Mouse (Mus musculus): ENCODE results near the gene Antxr1. TPM values are rescaled to one million over a fixed set of nuclear protein-coding genes. Genes with fewer than 3 reads are reported as not detected.

The Antxr1 gene
- polyA plus RNA-seq, 1 experiment from 2014 or later, result 3.6 TPM

- H3K4me1 ChIP-seq (replicated peaks), result peaks cover 5% of the 10 kb centered on the region; the same call in 1 of the 2 replicates
- no peak overlapping the region for H3K4me2 ChIP-seq
- no peaks in the 10 kb centered on the region for H3K9me3 ChIP-seq (replicated peaks)
- H3K36me3 ChIP-seq, result no peaks in the 10 kb centered on the region
- no peak overlapping the region for H3K4me3 ChIP-seq
- no peak overlapping the region for H3K27ac ChIP-seq (ENCODE audit: poor library complexity, severe bottlenecking)
- no peak overlapping the region for H3K9ac ChIP-seq
- no peak for ATAC-seq (ENCODE audit: insufficient number of reproducible peaks, low FRiP score)
- WGBS, result 77% methylated on average over 9 of the region's 9 CpGs
- H3K27me3 ChIP-seq (replicated peaks), result no peaks in the 10 kb centered on the region
These were observed 87.3 kb downstream of the Antxr1 start for GRCm38 (mm10) chr6:87248226-87248834.

- 74% methylated on average over 9 of the region's 9 CpGs for WGBS
- Histone ChIP-seq H3K4me3 (no peak overlapping the region), H3K9ac (no peak overlapping the region), H3K4me2 (no peak overlapping the region), H3K36me3 (peaks cover 11% of the 10 kb centered on the region), H3K27me3 (replicated peaks) (no peaks in the 10 kb centered on the region), H3K4me1 (replicated peaks) (peaks cover 16% of the 10 kb centered on the region), H3K9me3 (replicated peaks) (no peaks in the 10 kb centered on the region), H3K27ac (ENCODE audit: poor library complexity, severe bottlenecking) (no peak overlapping the region)
- no peak for ATAC-seq (ENCODE audit: insufficient number of reproducible peaks, low FRiP score)
These were observed 91.2 kb downstream of the Antxr1 start for GRCm38 (mm10) chr6:87244117-87245100.

- Histone ChIP-seq H3K4me2 (no peak overlapping the region), H3K9ac (no peak overlapping the region), H3K9me3 (replicated peaks) (no peaks in the 10 kb centered on the region), H3K4me1 (replicated peaks) (peaks cover 9% of the 10 kb centered on the region), H3K36me3 (peaks cover 13% of the 10 kb centered on the region), H3K27me3 (replicated peaks) (no peaks in the 10 kb centered on the region), H3K27ac (ENCODE audit: poor library complexity, severe bottlenecking) (no peak overlapping the region), H3K4me3 (no peak overlapping the region)
- 60% methylated on average over 4 of the region's 4 CpGs for WGBS
- no peak for ATAC-seq (ENCODE audit: insufficient number of reproducible peaks, low FRiP score)
These were observed 98.4 kb downstream of the Antxr1 start for GRCm38 (mm10) chr6:87237260-87237659.

- 52% methylated on average over 8 of the region's 8 CpGs for WGBS
- H3K9ac ChIP-seq, result no peak overlapping the region
These were observed 99.6 kb downstream of the Antxr1 start for GRCm38 (mm10) chr6:87236061-87236460.

GRCm38 (mm10) chr6:87233111-87233510, 102.5 kb downstream of the Antxr1 start:
- H3K36me3 ChIP-seq, result peaks cover 11% of the 10 kb centered on the region; the same call in 1 of the 2 replicates
- WGBS, result 80% methylated on average over 4 of the region's 4 CpGs
- ATAC-seq (ENCODE audit: insufficient number of reproducible peaks, low FRiP score), result no peak

More at GRCm38 (mm10) chr6:87236061-87236460, 99.6 kb downstream of the Antxr1 start:
- H3K4me2 ChIP-seq, result no peak overlapping the region
- H3K9me3 ChIP-seq (replicated peaks), result no peaks in the 10 kb centered on the region
- no peaks in the 10 kb centered on the region for H3K27me3 ChIP-seq (replicated peaks)
- H3K27ac ChIP-seq (ENCODE audit: poor library complexity, severe bottlenecking), result no peak overlapping the region
- no peak for ATAC-seq (ENCODE audit: insufficient number of reproducible peaks, low FRiP score)
- no peak overlapping the region for H3K4me3 ChIP-seq
- peaks cover 14% of the 10 kb centered on the region for H3K36me3 ChIP-seq
- H3K4me1 ChIP-seq (replicated peaks), result no peaks in the 10 kb centered on the region

GRCm38 (mm10) chr6:87230041-87230440, 105.6 kb downstream of the Antxr1 start:
- Histone ChIP-seq H3K4me2 (no peak overlapping the region), H3K27ac (ENCODE audit: poor library complexity, severe bottlenecking) (no peak overlapping the region), H3K9ac (no peak overlapping the region), H3K9me3 (replicated peaks) (no peaks in the 10 kb centered on the region), H3K4me1 (replicated peaks) (peaks cover 15% of the 10 kb centered on the region), H3K4me3 (no peak overlapping the region), H3K36me3 (peaks cover 11% of the 10 kb centered on the region; the same call in 1 of the 2 replicates), H3K27me3 (replicated peaks) (no peaks in the 10 kb centered on the region)
- 89% methylated on average over 2 of the region's 2 CpGs for WGBS
- no peak for ATAC-seq (ENCODE audit: insufficient number of reproducible peaks, low FRiP score)

More at GRCm38 (mm10) chr6:87233111-87233510, 102.5 kb downstream of the Antxr1 start:
- no peaks in the 10 kb centered on the region for H3K4me1 ChIP-seq (replicated peaks)
- H3K9ac ChIP-seq, result no peak overlapping the region
- no peak overlapping the region for H3K4me2 ChIP-seq
- no peak overlapping the region for H3K27ac ChIP-seq (ENCODE audit: poor library complexity, severe bottlenecking)
- no peaks in the 10 kb centered on the region for H3K27me3 ChIP-seq (replicated peaks)
- H3K4me3 ChIP-seq, result no peak overlapping the region
- H3K9me3 ChIP-seq (replicated peaks), result no peaks in the 10 kb centered on the region

GRCm38 (mm10) chr6:87227940-87228339, 107.7 kb downstream of the Antxr1 start:
- Histone ChIP-seq H3K4me1 (replicated peaks) (peaks cover 23% of the 10 kb centered on the region), H3K27ac (ENCODE audit: poor library complexity, severe bottlenecking) (no peak overlapping the region), H3K9ac (no peak overlapping the region), H3K4me3 (no peak overlapping the region), H3K4me2 (no peak overlapping the region), H3K9me3 (replicated peaks) (no peaks in the 10 kb centered on the region), H3K36me3 (peaks cover 11% of the 10 kb centered on the region; the same call in 1 of the 2 replicates), H3K27me3 (replicated peaks) (no peaks in the 10 kb centered on the region)
- WGBS, result 83% methylated on average over 10 of the region's 10 CpGs
- no peak for ATAC-seq (ENCODE audit: insufficient number of reproducible peaks, low FRiP score)

GRCm38 (mm10) chr6:87226315-87226714, 109.3 kb downstream of the Antxr1 start:
- Histone ChIP-seq H3K9ac (no peak overlapping the region), H3K4me2 (no peak overlapping the region), H3K4me1 (replicated peaks) (peaks cover 29% of the 10 kb centered on the region), H3K36me3 (peaks cover 8% of the 10 kb centered on the region; the same call in 1 of the 2 replicates), H3K27me3 (replicated peaks) (no peaks in the 10 kb centered on the region), H3K9me3 (replicated peaks) (no peaks in the 10 kb centered on the region), H3K27ac (ENCODE audit: poor library complexity, severe bottlenecking) (no peak overlapping the region), H3K4me3 (no peak overlapping the region)
- 77% methylated on average over 4 of the region's 4 CpGs for WGBS
- ATAC-seq (ENCODE audit: insufficient number of reproducible peaks, low FRiP score), result no peak

- Histone ChIP-seq H3K9me3 (replicated peaks) (no peaks in the 10 kb centered on the region), H3K9ac (no peak overlapping the region), H3K4me3 (no peak overlapping the region), H3K27ac (ENCODE audit: poor library complexity, severe bottlenecking) (no peak overlapping the region), H3K4me1 (replicated peaks) (peaks cover 29% of the 10 kb centered on the region), H3K36me3 (peaks cover 8% of the 10 kb centered on the region; the same call in 1 of the 2 replicates), H3K4me2 (no peak overlapping the region), H3K27me3 (replicated peaks) (no peaks in the 10 kb centered on the region)
- 87% methylated on average over 1 of the region's 1 CpGs for WGBS
- no peak for ATAC-seq (ENCODE audit: insufficient number of reproducible peaks, low FRiP score)
These were observed 110.3 kb downstream of the Antxr1 start for GRCm38 (mm10) chr6:87225286-87225685.

- Histone ChIP-seq H3K4me1 (replicated peaks) (peaks cover 34% of the 10 kb centered on the region), H3K4me3 (no peak overlapping the region), H3K36me3 (no peaks in the 10 kb centered on the region), H3K27ac (ENCODE audit: poor library complexity, severe bottlenecking) (no peak overlapping the region), H3K9ac (no peak overlapping the region), H3K27me3 (replicated peaks) (no peaks in the 10 kb centered on the region), H3K9me3 (replicated peaks) (no peaks in the 10 kb centered on the region), H3K4me2 (no peak overlapping the region)
- 60% methylated on average over 10 of the region's 10 CpGs for WGBS
- no peak for ATAC-seq (ENCODE audit: insufficient number of reproducible peaks, low FRiP score)
These were observed 112.6 kb downstream of the Antxr1 start for GRCm38 (mm10) chr6:87222854-87223631.
